Mouse (Mus musculus) cerebellum, adult 2 months (tissue): ENCODE measurements around the gene Kcnq2.

Experiments used
- CTCF ChIP-seq: fragments of 200-500 bp; IDR thresholded peaks from 2 replicates; pipeline ENCODE4 v1.5.1; 2011; ENCODE audit warnings: low read depth, mild to moderate bottlenecking, control low read depth, low read length, moderate library complexity, borderline replicate concordance; ENCODE audit not compliant: insufficient read depth
- POLR2A ChIP-seq: fragments of 200-500 bp; IDR thresholded peaks from 2 replicates; pipeline ENCODE4 v1.6.1; 2011; ENCODE audit warnings: low read length, control low read depth, borderline replicate concordance; ENCODE audit not compliant: insufficient read depth

GRCm38 (mm10) chr2:181101626-181102025, 33.5 kb downstream of the Kcnq2 start:
- TF ChIP-seq CTCF (no peak), POLR2A (no peak)
